Mouse (Mus musculus) lung, embryonic 16.5 days (tissue): ENCODE data around the gene 1700025C18Rik. TPM values are rescaled to one million over a fixed set of nuclear protein-coding genes. Genes with fewer than 3 reads are reported as not detected.
A peak's percentile ranks its signal among the peaks of the same experiment; 100 is the strongest.

Experiments
- ATAC-seq: fragments of 200-750 bp; cut with Nextera tagmentation; 2 replicates; pipeline ENCODE4 v1.8.0; 2017; ENCODE audit warnings: low read depth, mild to moderate bottlenecking, moderate library complexity
- H3K27ac ChIP-seq: fragments of 300-500 bp; sonication (generic); 2 replicates; pipeline ENCODE4 v1.5.1; 2014; ENCODE audit warnings: mild to moderate bottlenecking, control low read depth, low read length
- H3K27me3 ChIP-seq: fragments of 300-500 bp; sonication (generic); 2 replicates; pipeline ENCODE4 v1.6.1; 2014; ENCODE audit warnings: low read depth, low read length, mixed read lengths; ENCODE audit not compliant: control insufficient read depth, insufficient read depth
- H3K36me3 ChIP-seq: fragments of 300-500 bp; sonication (generic); 2 replicates; pipeline ENCODE4 v1.6.1; 2014; ENCODE audit warnings: low read length; ENCODE audit not compliant: control insufficient read depth, insufficient read depth
- H3K4me1 ChIP-seq: fragments of 300-500 bp; sonication (generic); replicated peaks from 2 replicates; pipeline ENCODE4 v1.6.1; 2014; ENCODE audit warnings: low read length, mixed read lengths; ENCODE audit not compliant: control insufficient read depth, insufficient read depth
- H3K4me2 ChIP-seq: fragments of 300-500 bp; sonication (generic); 2 replicates; pipeline ENCODE4 v1.6.1; 2014; ENCODE audit warnings: low read depth, low read length, control low read depth
- H3K4me3 ChIP-seq: fragments of 300-500 bp; sonication (generic); 2 replicates; pipeline ENCODE4 v1.5.1; 2014; ENCODE audit warnings: mild to moderate bottlenecking, low read length, control low read depth
- H3K9ac ChIP-seq: fragments of 300-500 bp; sonication (generic); 2 replicates; pipeline ENCODE4 v1.6.1; 2014; ENCODE audit warnings: low read length, control low read depth
- H3K9me3 ChIP-seq: fragments of 300-500 bp; sonication (generic); 2 replicates; pipeline ENCODE4 v1.6.1; 2016; ENCODE audit warnings: low read length; ENCODE audit not compliant: control insufficient read depth
- WGBS: fragments of 180-500 bp; shearing (Covaris S2); extraction: QIAGEN DNeasy Blood & Tissue Kit; methylation state at CpG from one replicate; pipeline ENCODE4 v1.1.7; 2014; 5-methylcytosine and 5-hydroxymethylcytosine counted together
- polyA plus RNA-seq: library from polyadenylated mRNA; unstranded; fragments of >200 nt; fragmentation: Nextera tagmentation; extraction: Ambion mirVana; gene quantifications from 2 replicates; pipeline ENCODE4 v1.2.1, GENCODE M21; 2015

Gene 1700025C18Rik
- polyA plus RNA-seq, 1 experiment from 2014 or later = not detected

DNA sequence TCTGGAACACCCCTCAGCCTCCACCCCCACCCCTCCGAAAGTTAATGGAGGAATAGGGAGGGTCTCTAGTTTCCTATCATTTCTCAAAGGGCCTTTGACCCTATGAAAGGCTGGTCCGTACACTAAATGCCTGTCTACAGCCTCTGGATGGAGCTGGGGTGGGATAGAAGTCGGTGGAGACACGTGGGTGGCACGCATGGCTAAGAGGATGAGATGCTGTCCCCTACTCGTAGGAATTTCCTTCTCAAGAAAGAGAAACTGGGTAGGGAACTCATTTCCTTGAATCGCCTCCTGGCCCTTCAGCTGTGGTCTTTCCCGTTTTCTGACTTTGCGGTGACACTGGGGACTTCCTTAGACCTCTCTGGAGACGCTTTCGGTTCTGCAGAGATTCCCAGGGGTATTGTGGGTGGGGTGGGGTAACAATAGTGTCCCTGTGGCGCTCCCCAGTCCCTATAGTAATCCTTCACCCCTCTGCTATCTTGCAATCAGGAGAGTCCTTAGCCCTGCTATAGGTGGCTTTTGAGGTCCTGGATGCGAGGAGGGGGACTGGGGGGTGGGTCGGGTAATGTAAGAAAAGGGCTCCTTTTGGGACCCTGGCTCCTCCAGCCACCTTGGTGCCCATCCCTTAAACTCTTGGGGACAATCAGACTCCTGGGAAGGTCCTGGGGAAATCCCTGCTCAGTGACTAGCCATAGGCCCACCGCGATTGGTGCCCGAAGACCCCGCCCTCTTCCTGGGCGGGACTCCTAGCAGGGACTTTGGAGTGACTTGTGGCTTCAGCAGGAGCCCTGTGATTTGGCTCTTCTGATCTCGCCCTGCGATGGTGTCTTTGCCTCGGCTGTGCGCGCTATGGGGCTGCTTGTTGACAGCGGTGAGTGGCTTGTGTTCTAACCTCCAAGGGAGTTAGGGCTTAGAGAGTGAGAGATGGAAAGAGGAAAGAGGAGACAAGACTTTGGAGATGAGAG lies 35.4 kb downstream of the 1700025C18Rik start, which contains the start of gene Cd40:
Cd40 (plus strand) TSS at position 740 of the 965 bp plus-strand sequence.
- peak within 1 kb of the TSS; percentile 48 for H3K27ac ChIP-seq
- 12% methylated on average over 25 of the region's 25 CpGs for WGBS

DNA sequence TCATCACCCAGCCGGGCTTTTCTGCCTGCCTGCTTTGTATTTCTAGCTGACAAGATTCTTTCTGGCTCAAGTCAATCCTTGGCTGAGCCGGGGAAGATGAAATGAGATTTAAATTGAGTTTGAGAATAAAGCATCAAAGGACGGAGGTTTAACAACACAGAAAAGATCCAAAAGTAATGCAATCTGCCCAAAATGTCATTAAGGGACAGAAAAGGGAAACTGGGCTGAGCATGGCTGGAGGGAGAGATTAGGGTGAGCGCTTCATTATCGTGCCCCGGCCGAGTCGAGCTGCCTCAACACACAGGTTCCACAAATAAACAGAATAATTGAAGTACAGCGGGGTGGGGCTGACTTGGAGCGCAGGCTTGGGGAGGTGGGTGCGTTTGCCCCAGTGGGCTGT lies 39.0 kb downstream of the 1700025C18Rik start:
- Histone ChIP-seq H3K4me3 (no peak overlapping the region), H3K9ac (no peak overlapping the region), H3K27ac (no peak overlapping the region), H3K4me1 (peaks cover 8% of the 10 kb centered on the region; the same call in 1 of the 2 replicates), H3K9me3 (no peaks in the 10 kb centered on the region), H3K4me2 (no peak overlapping the region), H3K36me3 (no peaks in the 10 kb centered on the region), H3K27me3 (no peaks in the 10 kb centered on the region)
- 22% methylated on average over 11 of the region's 11 CpGs for WGBS
- ATAC-seq = no peak

More for the DNA sequence above, 35.4 kb downstream of the 1700025C18Rik start, which contains the start of gene Cd40:
- Histone ChIP-seq H3K9ac (peak within 1 kb of the TSS; percentile 62), H3K27me3 (no peaks in the 10 kb centered on the region), H3K4me3 (peak within 1 kb of the TSS; percentile 56), H3K4me2 (peak within 1 kb of the TSS; percentile 59), H3K4me1 (peaks cover 14% of the 10 kb centered on the region; the same call in 1 of the 2 replicates), H3K36me3 (no peaks in the 10 kb centered on the region), H3K9me3 (no peaks in the 10 kb centered on the region)
- peak; percentile 94 for ATAC-seq

DNA sequence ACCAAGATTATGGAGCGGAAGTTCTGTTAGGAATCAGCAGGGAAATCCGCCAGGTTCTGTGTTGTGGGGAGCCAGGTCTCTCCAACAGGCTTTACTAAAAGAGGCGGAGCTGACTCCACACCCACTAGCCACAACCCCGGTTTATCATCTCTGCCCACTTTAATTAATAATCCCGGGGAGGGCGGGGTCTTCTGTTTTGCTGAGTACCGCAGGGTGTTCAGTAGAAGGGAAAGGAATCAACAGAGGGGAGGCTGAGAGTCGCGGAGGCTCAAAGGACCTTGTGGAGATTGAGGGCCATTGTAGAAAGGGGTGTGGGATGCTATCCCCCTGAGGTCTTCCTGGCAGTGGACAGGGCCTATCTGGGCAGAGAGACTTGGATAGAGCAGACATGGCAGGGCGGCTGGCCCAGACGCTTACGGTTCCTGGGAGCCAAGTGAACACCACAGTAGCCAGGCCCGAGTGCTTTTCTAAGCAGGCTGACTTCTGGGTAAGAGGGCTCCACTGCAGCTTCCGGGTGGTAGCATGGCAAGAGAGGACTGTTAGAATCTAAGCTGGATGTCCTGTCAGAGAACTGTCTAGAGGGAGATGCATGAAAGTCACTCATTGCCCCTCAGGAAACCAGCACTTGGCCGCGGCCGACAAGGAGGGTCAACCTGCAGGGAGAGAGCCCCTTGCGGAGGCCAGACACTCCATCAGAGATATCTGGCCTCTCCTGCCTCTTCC lies 39.6 kb downstream of the 1700025C18Rik start:
- 69% methylated on average over 18 of the region's 18 CpGs for WGBS
- Histone ChIP-seq H3K9ac (no peak overlapping the region), H3K27me3 (no peaks in the 10 kb centered on the region), H3K27ac (no peak overlapping the region), H3K4me1 (0 out of 2 replicates have a peak, but pooled peaks cover 3% of the 10 kb centered on the region), H3K36me3 (no peaks in the 10 kb centered on the region), H3K9me3 (no peaks in the 10 kb centered on the region), H3K4me3 (no peak overlapping the region), H3K4me2 (no peak overlapping the region)
- no peak for ATAC-seq

DNA sequence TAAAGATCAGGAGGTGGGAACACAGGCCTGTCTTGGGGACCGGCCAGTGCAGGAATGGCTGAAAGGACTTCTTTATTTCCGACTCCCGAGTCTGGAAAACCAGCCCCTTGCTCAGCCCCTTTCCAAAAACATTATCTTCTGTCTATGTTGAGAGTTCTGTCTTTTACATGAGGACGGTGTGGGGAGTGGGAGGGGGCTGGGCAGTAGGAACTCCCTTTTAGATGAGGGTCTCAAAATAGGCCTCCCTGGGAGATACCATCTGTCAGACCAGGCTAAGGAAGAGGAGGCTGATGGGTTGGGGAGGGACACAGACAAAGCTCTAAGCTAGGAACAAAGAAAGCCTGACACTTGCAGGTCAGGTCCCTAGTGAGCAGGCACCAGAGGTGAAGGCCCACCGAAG lies 41.5 kb downstream of the 1700025C18Rik start:
- no peak for ATAC-seq
- no peaks in the 10 kb centered on the region for H3K36me3 ChIP-seq
- H3K27ac ChIP-seq = no peak overlapping the region
- H3K27me3 ChIP-seq = no peaks in the 10 kb centered on the region
- H3K4me1 ChIP-seq = no peaks in the 10 kb centered on the region
- WGBS = 54% methylated on average over 5 of the region's 5 CpGs
- no peak overlapping the region for H3K9ac ChIP-seq
- no peak overlapping the region for H3K4me2 ChIP-seq
- no peaks in the 10 kb centered on the region for H3K9me3 ChIP-seq
- H3K4me3 ChIP-seq = no peak overlapping the region

DNA sequence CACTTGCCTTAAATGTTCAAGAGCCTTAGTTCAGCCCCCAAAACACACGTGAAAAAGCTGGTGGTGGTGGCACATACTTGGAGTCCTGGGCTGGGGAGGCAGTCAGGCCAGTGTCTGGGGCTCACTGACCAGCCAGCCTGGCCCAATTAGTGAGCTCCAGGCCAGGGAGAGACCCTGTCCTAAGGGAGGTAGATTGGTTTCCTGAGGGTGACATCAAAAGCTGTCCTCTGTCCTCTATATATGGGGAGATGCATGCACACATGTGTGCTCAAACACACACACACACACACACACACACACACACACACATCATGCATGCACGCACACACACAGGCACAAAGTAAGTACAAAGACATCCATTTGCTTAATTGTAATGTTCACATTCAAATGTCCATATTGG lies 46.8 kb downstream of the 1700025C18Rik start:
- Histone ChIP-seq H3K4me3 (no peak overlapping the region), H3K4me1 (no peaks in the 10 kb centered on the region), H3K27ac (no peak overlapping the region), H3K27me3 (no peaks in the 10 kb centered on the region; the same call in 1 of the 2 replicates), H3K9me3 (no peaks in the 10 kb centered on the region), H3K4me2 (no peak overlapping the region), H3K36me3 (no peaks in the 10 kb centered on the region), H3K9ac (no peak overlapping the region)
- 55% methylated on average over 2 of the region's 2 CpGs for WGBS
- ATAC-seq = no peak

DNA sequence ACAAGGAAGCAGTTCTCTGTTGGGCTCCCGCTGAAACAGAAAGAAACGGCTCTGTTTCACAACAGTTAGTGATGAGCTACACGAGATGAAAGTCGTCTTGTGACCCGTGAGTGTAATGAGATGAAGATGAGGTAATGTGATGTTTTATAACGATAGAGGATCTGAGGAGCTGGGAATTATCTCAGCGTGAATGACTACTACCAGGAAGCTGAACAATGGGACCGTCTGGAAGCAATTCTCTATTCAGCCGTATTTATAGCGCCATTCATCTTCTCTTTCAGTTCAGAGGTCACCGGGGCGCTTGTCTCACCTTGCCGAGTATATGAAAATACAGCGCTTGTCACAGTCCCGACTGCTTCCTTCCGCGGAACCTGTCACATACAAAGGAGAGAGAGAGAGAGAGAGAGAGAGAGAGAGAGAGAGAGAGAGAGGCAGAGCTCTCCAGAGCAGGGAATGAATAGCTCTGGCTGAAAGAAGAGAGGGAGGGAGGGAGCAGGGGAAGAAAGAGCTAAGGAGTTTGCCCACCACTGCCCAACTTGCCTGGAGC lies 47.4 kb downstream of the 1700025C18Rik start:
- Histone ChIP-seq H3K36me3 (no peaks in the 10 kb centered on the region), H3K27me3 (no peaks in the 10 kb centered on the region; the same call in 1 of the 2 replicates), H3K9ac (no peak overlapping the region), H3K4me3 (no peak overlapping the region), H3K4me1 (no peaks in the 10 kb centered on the region), H3K27ac (no peak overlapping the region), H3K4me2 (no peak overlapping the region), H3K9me3 (no peaks in the 10 kb centered on the region)
- ATAC-seq = no peak
- 20% methylated on average over 17 of the region's 17 CpGs for WGBS

DNA sequence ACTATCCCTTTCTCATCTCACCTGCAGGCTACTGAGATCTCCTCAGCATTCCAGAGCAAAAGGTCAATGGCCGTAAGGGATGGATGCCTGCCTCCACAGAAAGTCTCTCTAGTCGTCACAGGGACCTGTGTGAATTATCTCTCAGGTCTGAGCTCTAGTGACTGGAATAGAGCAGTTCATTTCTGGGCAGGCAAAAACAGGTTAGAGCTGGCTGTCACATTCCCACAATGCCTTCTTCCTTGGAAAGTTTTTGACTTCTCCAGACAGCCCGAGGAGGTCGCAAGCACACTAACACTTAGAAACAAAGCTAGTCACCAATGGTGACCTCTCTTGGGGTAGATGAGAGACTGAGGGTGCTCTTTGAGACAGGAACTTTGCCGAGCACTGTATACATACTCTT lies 48.4 kb downstream of the 1700025C18Rik start:
- no peaks in the 10 kb centered on the region for H3K9me3 ChIP-seq
- no peak overlapping the region for H3K4me2 ChIP-seq
- 55% methylated on average over 5 of the region's 5 CpGs for WGBS
- ATAC-seq = no peak
- H3K36me3 ChIP-seq = no peaks in the 10 kb centered on the region
- no peak overlapping the region for H3K4me3 ChIP-seq
- no peaks in the 10 kb centered on the region; the same call in 1 of the 2 replicates for H3K27me3 ChIP-seq
- no peaks in the 10 kb centered on the region for H3K4me1 ChIP-seq
- H3K9ac ChIP-seq = no peak overlapping the region
- H3K27ac ChIP-seq = no peak overlapping the region

DNA sequence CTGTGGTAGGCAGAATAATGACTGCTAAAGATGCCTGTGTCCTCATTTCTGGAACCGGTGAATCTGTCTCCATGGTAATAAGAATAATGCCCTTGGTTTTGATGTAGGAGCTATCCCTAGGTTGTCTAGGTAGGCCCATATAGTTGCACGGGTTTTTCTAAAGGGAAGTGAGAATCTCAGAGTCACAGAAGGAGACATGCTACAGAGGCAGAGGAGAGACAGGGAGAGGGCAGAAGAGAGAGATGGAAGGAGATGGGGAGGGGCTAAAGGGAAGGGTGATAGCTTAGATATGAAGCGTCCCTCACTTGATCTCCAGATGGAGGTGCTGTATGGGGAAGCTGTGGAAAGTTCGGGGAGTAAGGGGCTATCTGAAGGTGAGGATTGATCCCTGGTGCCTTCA lies 53.1 kb downstream of the 1700025C18Rik start:
- 65% methylated on average over 4 of the region's 4 CpGs for WGBS
- no peak for ATAC-seq
- H3K9me3 ChIP-seq = no peaks in the 10 kb centered on the region
- peaks cover 11% of the 10 kb centered on the region for H3K4me1 ChIP-seq
- H3K4me2 ChIP-seq = no peak overlapping the region
- H3K4me3 ChIP-seq = no peak overlapping the region
- no peak overlapping the region for H3K27ac ChIP-seq
- H3K9ac ChIP-seq = no peak overlapping the region
- no peaks in the 10 kb centered on the region for H3K36me3 ChIP-seq
- no peaks in the 10 kb centered on the region for H3K27me3 ChIP-seq

DNA sequence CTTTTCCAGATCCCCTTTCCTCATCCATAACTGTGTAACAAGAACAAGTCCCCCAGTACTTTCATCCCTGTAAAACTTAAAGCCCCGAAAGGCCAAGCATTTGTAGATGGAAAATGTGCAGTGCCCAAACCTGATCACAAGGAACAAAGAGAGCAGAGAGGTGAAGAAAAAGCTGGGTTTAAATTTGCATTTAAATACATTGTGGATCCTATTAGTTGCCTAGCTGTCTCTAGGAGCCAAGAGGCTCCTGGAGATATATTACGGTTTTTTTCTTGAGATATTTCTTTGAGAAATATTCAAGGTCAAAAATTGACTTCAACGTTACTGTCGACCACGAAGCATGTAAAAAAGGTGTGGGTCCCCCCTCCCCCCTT lies 55.5 kb downstream of the 1700025C18Rik start:
- H3K27ac ChIP-seq = no peak overlapping the region
- H3K9ac ChIP-seq = no peak overlapping the region
- no peaks in the 10 kb centered on the region for H3K36me3 ChIP-seq
- H3K27me3 ChIP-seq = no peaks in the 10 kb centered on the region
- WGBS = 48% methylated on average over 5 of the region's 5 CpGs
- peaks cover 15% of the 10 kb centered on the region for H3K4me1 ChIP-seq
- peak overlapping the region; percentile 46 for H3K4me2 ChIP-seq
- peak overlapping the region; percentile 95; the same call in 1 of the 2 replicates for H3K4me3 ChIP-seq
- ATAC-seq = no peak
- no peaks in the 10 kb centered on the region for H3K9me3 ChIP-seq
